8 mouse cellular contexts compared by ENCODE assay signal in the genomic region with DNA sequence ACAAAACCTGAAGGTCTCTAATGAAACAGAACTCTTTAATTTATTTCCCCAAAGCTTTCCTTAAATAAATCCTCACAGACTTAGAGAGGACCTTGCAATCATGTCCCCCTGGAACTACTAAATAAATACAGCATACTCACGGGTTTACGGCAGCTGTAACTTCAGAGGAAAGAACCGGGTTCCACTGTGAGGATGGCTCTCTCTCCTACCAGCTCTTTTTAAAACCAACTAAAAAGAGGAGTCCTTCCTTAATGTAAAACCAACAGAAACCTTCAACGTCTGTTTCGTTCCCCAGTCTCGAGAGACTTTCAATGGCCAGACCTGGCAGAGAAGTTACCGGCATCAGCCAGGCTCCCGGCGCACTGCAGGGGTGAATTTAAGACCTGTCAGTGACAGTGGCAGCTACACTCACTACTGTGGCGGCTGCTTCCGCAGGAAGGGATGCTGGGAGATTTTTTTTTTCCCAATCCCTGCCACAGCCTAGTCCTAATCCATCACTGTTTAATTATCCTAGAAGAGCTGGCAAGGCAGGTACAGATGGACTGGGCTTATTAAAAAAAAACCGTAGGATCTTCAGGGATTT. TPM values are rescaled to one million over a fixed set of nuclear protein-coding genes. Genes with fewer than 3 reads are reported as not detected.
DNase-seq lines count a peak whose midpoint lies in the region; ATAC-seq and TF ChIP-seq lines count a peak whose summit lies in the region.

No protein-coding gene starts in this region.

- TF ChIP-seq POLR2A in thymus, adult 2 months (IDR thresholded peaks at IDR 0.05; ENCODE audit: control insufficient read depth, extremely low read depth, insufficient read depth, low read length, poor library complexity), result no peak

- H3K9ac ChIP-seq in ES-E14 (ENCODE audit: insufficient read depth, low read depth, low read length, poor library complexity, severe bottlenecking), result no peak overlapping the region
- H3K9ac ChIP-seq in forebrain, embryonic 12.5 days, result peak overlapping the region; percentile 55; the same call in 1 of the 2 replicates
- H3K9ac ChIP-seq in hindbrain, postnatal 0 days (replicated peaks; ENCODE audit: low read length), result peak overlapping the region; percentile 67
- H3K9ac ChIP-seq in limb, embryonic 13.5 days, result peak overlapping the region; percentile 51; the same call in 1 of the 2 replicates
- peak overlapping the region; percentile 74 for H3K9ac ChIP-seq in neural tube, embryonic 13.5 days

- H3K9me3 ChIP-seq in ES-E14 (ENCODE audit: control insufficient read depth, insufficient read depth, low read depth, low read length), result no peaks in the 10 kb centered on the region
- H3K9me3 ChIP-seq in forebrain, embryonic 12.5 days, result no peaks in the 10 kb centered on the region
- no peaks in the 10 kb centered on the region for H3K9me3 ChIP-seq in hindbrain, postnatal 0 days (ENCODE audit: low read length)
- no peaks in the 10 kb centered on the region for H3K9me3 ChIP-seq in limb, embryonic 13.5 days
- no peaks in the 10 kb centered on the region for H3K9me3 ChIP-seq in neural tube, embryonic 13.5 days

- peak overlapping the region in 1 of 2 experiments; percentile 30; a peak in 1 of 4 replicates for H3K4me3 ChIP-seq in ES-E14 (ENCODE audit: insufficient read depth in 1 of 2, low read depth in 1 of 2, low read length in 2 of 2, poor library complexity in 1 of 2, severe bottlenecking in 1 of 2)
- peak overlapping the region; percentile 42 for H3K4me3 ChIP-seq in brown adipose tissue, adult 24 weeks (ENCODE audit: insufficient read depth, low read depth, low read length)
- H3K4me3 ChIP-seq in forebrain, embryonic 12.5 days (replicated peaks), result peak overlapping the region; percentile 46
- H3K4me3 ChIP-seq in hindbrain, postnatal 0 days (ENCODE audit: low read length), result peak overlapping the region; percentile 56
- peak overlapping the region; percentile 39 for H3K4me3 ChIP-seq in limb, embryonic 13.5 days
- peak overlapping the region; percentile 49 for H3K4me3 ChIP-seq in neural tube, embryonic 13.5 days
- no peak overlapping the region for H3K4me3 ChIP-seq in thymus, adult 2 months (ENCODE audit: control insufficient read depth, insufficient read depth, low read length)

- in situ Hi-C loops in ES-E14 (cut with MboI; ENCODE audit: low sequenced_read_pairs in 2 of 2, unreplicated experiment in 2 of 2), result no loop called here

- no peak for TF ChIP-seq CTCF in hindbrain, postnatal 0 days (IDR thresholded peaks at IDR 0.05; ENCODE audit: low read depth)
- TF ChIP-seq CTCF in thymus, adult 2 months (IDR thresholded peaks at IDR 0.05; ENCODE audit: borderline replicate concordance, control insufficient read depth, extremely low read depth, insufficient read depth, low read length, poor library complexity), result no peak

- peak; percentile 57 for ATAC-seq in forebrain, embryonic 12.5 days (ENCODE audit: low FRiP score)
- peak; percentile 77 for ATAC-seq in hindbrain, postnatal 0 days
- no peak for ATAC-seq in limb, embryonic 13.5 days (ENCODE audit: low FRiP score, low read depth)
- ATAC-seq in neural tube, embryonic 13.5 days (ENCODE audit: low read depth), result peak; percentile 86
- no peak for ATAC-seq in erythroblast, adult 5-6 weeks (replicated peaks; ENCODE audit: low FRiP score, poor library complexity, severe bottlenecking)

- no peak for DNase-seq in ES-E14 (ENCODE audit: low read depth, low spot score)
- DNase-seq in hindbrain, postnatal 0 days (ENCODE audit: low spot score), result peak; percentile 85
- DNase-seq in thymus, adult 2 months, result no peak

- H3K27ac ChIP-seq in ES-E14 (ENCODE audit: insufficient read depth, low read depth, low read length, poor library complexity, severe bottlenecking), result no peak overlapping the region
- no peak overlapping the region for H3K27ac ChIP-seq in brown adipose tissue, adult 24 weeks (replicated peaks; ENCODE audit: low read depth, low read length)
- peak overlapping the region; percentile 75; the same call in 1 of the 2 replicates for H3K27ac ChIP-seq in forebrain, embryonic 12.5 days
- peak overlapping the region; percentile 83 for H3K27ac ChIP-seq in hindbrain, postnatal 0 days
- no peak overlapping the region for H3K27ac ChIP-seq in limb, embryonic 13.5 days
- peak overlapping the region; percentile 84 for H3K27ac ChIP-seq in neural tube, embryonic 13.5 days (replicated peaks)
- H3K27ac ChIP-seq in thymus, adult 2 months (ENCODE audit: control insufficient read depth, insufficient read depth, low read length), result no peak overlapping the region

- peaks cover 0 to 2% of the 10 kb centered on the region in 2 experiments; a peak in 2 of 4 replicates for H3K4me1 ChIP-seq in ES-E14 (ENCODE audit: control insufficient read depth in 2 of 2, insufficient read depth in 2 of 2, low read length in 2 of 2, poor library complexity in 1 of 2)
- peaks cover 12% of the 10 kb centered on the region for H3K4me1 ChIP-seq in brown adipose tissue, adult 24 weeks (ENCODE audit: control insufficient read depth, insufficient read depth, insufficient read length, low read length)
- peaks cover 8% of the 10 kb centered on the region for H3K4me1 ChIP-seq in forebrain, embryonic 12.5 days
- 0 out of 2 replicates have a peak, but pooled peaks cover 3% of the 10 kb centered on the region for H3K4me1 ChIP-seq in hindbrain, postnatal 0 days (ENCODE audit: insufficient read depth, low read length)
- H3K4me1 ChIP-seq in limb, embryonic 13.5 days, result peaks cover 28% of the 10 kb centered on the region
- H3K4me1 ChIP-seq in neural tube, embryonic 13.5 days (replicated peaks), result peaks cover 35% of the 10 kb centered on the region
- no peaks in the 10 kb centered on the region; the same call in 1 of the 2 replicates for H3K4me1 ChIP-seq in thymus, adult 2 months (replicated peaks; ENCODE audit: control insufficient read depth, insufficient read depth, low read length)

- H3K4me2 ChIP-seq in forebrain, embryonic 12.5 days, result peak overlapping the region; percentile 76
- peak overlapping the region; percentile 78 for H3K4me2 ChIP-seq in hindbrain, postnatal 0 days (ENCODE audit: low read depth, low read length)
- peak overlapping the region; percentile 75 for H3K4me2 ChIP-seq in limb, embryonic 13.5 days (replicated peaks)
- peak overlapping the region; percentile 69 for H3K4me2 ChIP-seq in neural tube, embryonic 13.5 days

- WGBS in forebrain, embryonic 12.5 days, result 3% methylated on average over 12 of the region's 12 CpGs
- WGBS in hindbrain, postnatal 0 days, result 3% methylated on average over 12 of the region's 12 CpGs
- WGBS in limb, embryonic 13.5 days, result 1% methylated on average over 12 of the region's 12 CpGs
- WGBS in neural tube, embryonic 13.5 days, result 2% methylated on average over 12 of the region's 12 CpGs
- WGBS in thymus, adult 2 months, result 8% methylated on average over 12 of the region's 12 CpGs

- H3K36me3 ChIP-seq in ES-E14 (ENCODE audit: control insufficient read depth, insufficient read depth, low read length, poor library complexity, severe bottlenecking), result no peaks in the 10 kb centered on the region
- H3K36me3 ChIP-seq in forebrain, embryonic 12.5 days (replicated peaks), result no peaks in the 10 kb centered on the region
- H3K36me3 ChIP-seq in hindbrain, postnatal 0 days (ENCODE audit: insufficient read depth, low read length), result no peaks in the 10 kb centered on the region
- no peaks in the 10 kb centered on the region for H3K36me3 ChIP-seq in limb, embryonic 13.5 days
- H3K36me3 ChIP-seq in neural tube, embryonic 13.5 days, result no peaks in the 10 kb centered on the region
- H3K36me3 ChIP-seq in thymus, adult 2 months (ENCODE audit: control insufficient read depth, insufficient read depth, low read length), result no peaks in the 10 kb centered on the region

- H3K27me3 ChIP-seq in forebrain, embryonic 12.5 days, result 0 out of 2 replicates have a peak, but pooled peaks cover 5% of the 10 kb centered on the region
- H3K27me3 ChIP-seq in hindbrain, postnatal 0 days (ENCODE audit: insufficient read depth, low read length), result no peaks in the 10 kb centered on the region
- peaks cover 12% of the 10 kb centered on the region; the same call in 1 of the 2 replicates for H3K27me3 ChIP-seq in limb, embryonic 13.5 days
- no peaks in the 10 kb centered on the region for H3K27me3 ChIP-seq in neural tube, embryonic 13.5 days
- H3K27me3 ChIP-seq in thymus, adult 2 months (ENCODE audit: control insufficient read depth, insufficient read depth, low read length), result 0 out of 2 replicates have a peak, but pooled peaks cover 5% of the 10 kb centered on the region

TF ChIP-seq in ES-E14, 5 proteins besides CTCF, POLR2A, EP300 and RAD21:
- TF ChIP-seq HCFC1 (IDR thresholded peaks at IDR 0.05; ENCODE audit: borderline replicate concordance, insufficient read depth, low read length) (no peak), CHD2 (IDR thresholded peaks at IDR 0.05; ENCODE audit: low read depth, low read length) (no peak), ZC3H11A (IDR thresholded peaks at IDR 0.05; ENCODE audit: borderline replicate concordance, low read depth, low read length) (no peak), MAFK (IDR thresholded peaks at IDR 0.05; ENCODE audit: insufficient read depth, low read depth, low read length) (no peak), ZNF384 (IDR thresholded peaks at IDR 0.05; ENCODE audit: low read depth, low read length) (0 out of 2 replicates have a peak, but pooled peaks have one; percentile 16)

RNA-seq across cellular contexts. Expression of a gene that starts 39.2 kb away (rescaled TPM):
- total RNA-seq in ES-E14 (2012; rRNA removed), result 65.6 and 76.2 TPM in 2 replicates
- 3.6 and 5.5 TPM in 2 replicates for polyA plus RNA-seq in brown adipose tissue, adult 24 weeks (2012; ENCODE audit: insufficient read depth, insufficient read length, missing spikeins)
- polyA plus RNA-seq in forebrain, embryonic 12.5 days (2016; fragmentation: Nextera tagmentation; extraction: Ambion mirVana), result 6.2 and 6.3 TPM in 2 replicates
- 15.2 and 16.0 TPM in 2 replicates for total RNA-seq in hindbrain, postnatal 0 days (2014; rRNA removed)
- 8.2 and 8.6 TPM in 2 replicates for polyA plus RNA-seq in hindbrain, postnatal 0 days (2015; fragmentation: Nextera tagmentation; extraction: Ambion mirVana)
- polyA plus RNA-seq in limb, embryonic 13.5 days (2015; fragmentation: Nextera tagmentation; extraction: Ambion mirVana), result 1.7 and 1.9 TPM in 2 replicates
- polyA plus RNA-seq in neural tube, embryonic 13.5 days (2015; fragmentation: Nextera tagmentation; extraction: Ambion mirVana), result 3.9 and 4.5 TPM in 2 replicates
- total RNA-seq in erythroblast, adult 5-6 weeks (2015; ENCODE audit: low replicate concordance), result 0.19 and 2.1 TPM in 2 replicates
- 0.56 and 4.9 TPM in 2 replicates for total RNA-seq in erythroblast, adult 5-6 weeks (2017; ENCODE audit: low replicate concordance)
- polyA plus RNA-seq in thymus, adult 2 months (2012; rRNA removed), result 1.7 and 2.5 TPM in 2 replicates

Comparison
In these comparisons a context has a peak if more than half of its experiments do, and no peak if none do; other contexts are left out.
1. H3K27ac ChIP-seq: peak in forebrain, embryonic 12.5 days (single experiment), hindbrain, postnatal 0 days (single experiment) and neural tube, embryonic 13.5 days (single experiment); none in ES-E14 (single experiment), brown adipose tissue, adult 24 weeks (single experiment), limb, embryonic 13.5 days (single experiment) and thymus, adult 2 months (single experiment).
2. ATAC-seq: peak in forebrain, embryonic 12.5 days (single experiment), hindbrain, postnatal 0 days (single experiment) and neural tube, embryonic 13.5 days (single experiment); none in limb, embryonic 13.5 days (single experiment) and erythroblast, adult 5-6 weeks (single experiment).
3. Peak in every context shown above with its lines, with median percentiles within 50 percentile points of each other: H3K4me2 ChIP-seq.